Comparison of ENCODE assay signal across 8 mouse cellular contexts in genomic region chr5:24344477-24345051, GRCm38 (mm10). TPM values are rescaled to one million over a fixed set of nuclear protein-coding genes. Genes with fewer than 3 reads are reported as not detected.
DNase-seq lines count a peak whose midpoint lies in the region; ATAC-seq lines count a peak whose summit lies in the region.

No protein-coding gene starts in this region.

- 10% methylated on average over 12 of the region's 12 CpGs for WGBS in kidney, embryonic 16.5 days
- 4% methylated on average over 12 of the region's 12 CpGs for WGBS in forebrain, embryonic 14.5 days
- 7% methylated on average over 12 of the region's 12 CpGs for whole genome bisulfite sequencing in midbrain, embryonic 16.5 days

- H3K9ac ChIP-seq in kidney, embryonic 16.5 days (replicated peaks; ENCODE audit: low read length), result peak overlapping the region; percentile 44; the same call in 1 of the 2 replicates
- peak overlapping the region; percentile 10 for H3K9ac ChIP-seq in forebrain, embryonic 14.5 days (ENCODE audit: low read length)
- peak overlapping the region; percentile 57 for H3K9ac ChIP-seq in midbrain, embryonic 16.5 days (ENCODE audit: low read depth, low read length)

- ATAC-seq in kidney, embryonic 16.5 days (ENCODE audit: low FRiP score, low TSS enrichment), result peak; percentile 86
- peak; percentile 61 for ATAC-seq in forebrain, embryonic 14.5 days
- ATAC-seq in midbrain, embryonic 16.5 days, result peak; percentile 23; the same call in 1 of the 2 replicates

- peak overlapping the region; percentile 5; the same call in 1 of the 2 replicates for H3K4me3 ChIP-seq in kidney, embryonic 16.5 days (ENCODE audit: low read length)
- no peak overlapping the region for H3K4me3 ChIP-seq in forebrain, embryonic 14.5 days (ENCODE audit: low read depth, low read length)
- H3K4me3 ChIP-seq in midbrain, embryonic 16.5 days (ENCODE audit: low read depth, low read length), result no peak overlapping the region

- peaks cover 8% of the 10 kb centered on the region for H3K27me3 ChIP-seq in kidney, embryonic 16.5 days (ENCODE audit: insufficient read depth, low read length)
- peaks cover 5% of the 10 kb centered on the region; the same call in 1 of the 2 replicates for H3K27me3 ChIP-seq in forebrain, embryonic 14.5 days (replicated peaks; ENCODE audit: control insufficient read depth, insufficient read depth, low read length)
- H3K27me3 ChIP-seq in midbrain, embryonic 16.5 days (ENCODE audit: control insufficient read depth, insufficient read depth, low read depth, low read length), result no peaks in the 10 kb centered on the region

- peak overlapping the region; percentile 88 for H3K27ac ChIP-seq in kidney, embryonic 16.5 days (ENCODE audit: low read length)
- peak overlapping the region; percentile 90 for H3K27ac ChIP-seq in forebrain, embryonic 14.5 days (ENCODE audit: low read depth, low read length)
- peak overlapping the region; percentile 83 for H3K27ac ChIP-seq in midbrain, embryonic 16.5 days (ENCODE audit: low read length)

- H3K36me3 ChIP-seq in kidney, embryonic 16.5 days (ENCODE audit: insufficient read depth, low read length), result no peaks in the 10 kb centered on the region
- no peaks in the 10 kb centered on the region for H3K36me3 ChIP-seq in forebrain, embryonic 14.5 days (ENCODE audit: control insufficient read depth, insufficient read depth, low read length)
- H3K36me3 ChIP-seq in midbrain, embryonic 16.5 days (ENCODE audit: control insufficient read depth, insufficient read depth, low read length), result no peaks in the 10 kb centered on the region

- H3K9me3 ChIP-seq in kidney, embryonic 16.5 days (ENCODE audit: low read length), result no peaks in the 10 kb centered on the region
- no peaks in the 10 kb centered on the region for H3K9me3 ChIP-seq in forebrain, embryonic 14.5 days (replicated peaks; ENCODE audit: control insufficient read depth, low read length)
- H3K9me3 ChIP-seq in midbrain, embryonic 16.5 days (replicated peaks; ENCODE audit: control insufficient read depth, low read length, poor library complexity, severe bottlenecking), result no peaks in the 10 kb centered on the region

- peak overlapping the region; percentile 37 for H3K4me2 ChIP-seq in kidney, embryonic 16.5 days (replicated peaks; ENCODE audit: low read depth, low read length)
- H3K4me2 ChIP-seq in forebrain, embryonic 14.5 days (ENCODE audit: low read length), result peak overlapping the region; percentile 28
- H3K4me2 ChIP-seq in midbrain, embryonic 16.5 days (ENCODE audit: low read length), result peak overlapping the region; percentile 37

- DNase-seq in kidney, adult 9 months, result no peak
- DNase-seq in forebrain, embryonic 14.5 days (ENCODE audit: low spot score), result peak; percentile 67
- peak; percentile 84 for DNase-seq in kidney, postnatal 10 days
- peak; percentile 90 for DNase-seq in thymus, postnatal 4 days
- DNase-seq in left cerebral cortex, adult 9 months (ENCODE audit: low spot score in 2 of 2), result no peak
- DNase-seq in c-Kit-positive CD71-positive TER-119-positive erythroid progenitor cells, embryonic 14.5 days (ENCODE audit: low spot score), result no peak

- peaks cover 48% of the 10 kb centered on the region for H3K4me1 ChIP-seq in kidney, embryonic 16.5 days (ENCODE audit: insufficient read depth, low read length)
- peaks cover 42% of the 10 kb centered on the region for H3K4me1 ChIP-seq in forebrain, embryonic 14.5 days (ENCODE audit: control insufficient read depth, insufficient read depth, low read length)
- peaks cover 42% of the 10 kb centered on the region for H3K4me1 ChIP-seq in midbrain, embryonic 16.5 days (ENCODE audit: control insufficient read depth, insufficient read depth, low read length)

RNA-seq across cellular contexts. Expression of gene Kcnh2, which starts 6.8 kb away (rescaled TPM):
- 5.9 and 6.5 TPM in 2 replicates for polyA plus RNA-seq in kidney, embryonic 16.5 days (2015; fragmentation: Nextera tagmentation; extraction: Ambion mirVana)
- 4.7 and 5.2 TPM in 2 replicates for polyA plus RNA-seq in forebrain, embryonic 14.5 days (2014; fragmentation: Nextera tagmentation; extraction: Ambion mirVana)
- polyA plus RNA-seq in midbrain, embryonic 16.5 days (2015; fragmentation: Nextera tagmentation; extraction: Ambion mirVana), result 11.4 and 11.7 TPM in 2 replicates

RNA-seq across cellular contexts. Expression of gene Nos3, which starts 20.0 kb away (rescaled TPM):
- 19.7 and 20.3 TPM in 2 replicates for polyA plus RNA-seq in kidney, embryonic 16.5 days (2015; fragmentation: Nextera tagmentation; extraction: Ambion mirVana)
- 4.6 and 7.6 TPM in 2 replicates for polyA plus RNA-seq in forebrain, embryonic 14.5 days (2014; fragmentation: Nextera tagmentation; extraction: Ambion mirVana)
- 8.8 and 9.7 TPM in 2 replicates for polyA plus RNA-seq in midbrain, embryonic 16.5 days (2015; fragmentation: Nextera tagmentation; extraction: Ambion mirVana)

RNA-seq across cellular contexts. Expression of gene Atg9b, which starts 47.4 kb away (rescaled TPM):
- polyA plus RNA-seq in kidney, embryonic 16.5 days (2015; fragmentation: Nextera tagmentation; extraction: Ambion mirVana), result 1.0 and 1.7 TPM in 2 replicates
- polyA plus RNA-seq in forebrain, embryonic 14.5 days (2014; fragmentation: Nextera tagmentation; extraction: Ambion mirVana), result 0.48 and 0.74 TPM in 2 replicates
- polyA plus RNA-seq in midbrain, embryonic 16.5 days (2015; fragmentation: Nextera tagmentation; extraction: Ambion mirVana), result 3.8 and 4.4 TPM in 2 replicates

RNA-seq across cellular contexts. Expression of gene Abcb8, which starts 48.9 kb away (rescaled TPM):
- polyA plus RNA-seq in kidney, embryonic 16.5 days (2015; fragmentation: Nextera tagmentation; extraction: Ambion mirVana), result 76.1 and 80.3 TPM in 2 replicates
- 37.1 and 43.1 TPM in 2 replicates for polyA plus RNA-seq in forebrain, embryonic 14.5 days (2014; fragmentation: Nextera tagmentation; extraction: Ambion mirVana)
- 49.2 and 54.9 TPM in 2 replicates for polyA plus RNA-seq in midbrain, embryonic 16.5 days (2015; fragmentation: Nextera tagmentation; extraction: Ambion mirVana)

Comparison
In these comparisons a context has a peak if more than half of its experiments do, and no peak if none do; other contexts are left out.
1. DNase-seq: peak in forebrain, embryonic 14.5 days (single experiment), kidney, postnatal 10 days (single experiment) and thymus, postnatal 4 days (single experiment); none in kidney, adult 9 months (single experiment), left cerebral cortex, adult 9 months (0 of 2) and c-Kit-positive CD71-positive TER-119-positive erythroid progenitor cells, embryonic 14.5 days (single experiment).
2. ATAC-seq: peak in every context shown above with its lines; median percentile 86 in kidney, embryonic 16.5 days; 61 in forebrain, embryonic 14.5 days; 23 in midbrain, embryonic 16.5 days.
3. Peak in every context shown above with its lines, with median percentiles within 50 percentile points of each other: H3K27ac ChIP-seq, H3K4me2 ChIP-seq and H3K9ac ChIP-seq.